Mouse (Mus musculus) cerebellum, adult 9-11 months (tissue): ENCODE data around the gene Serpina6.
A peak's percentile ranks its signal among the peaks of the same experiment; 100 is the strongest.

ENCODE experiments used
- DNase-seq: peaks from one replicate; pipeline ENCODE4 v3.0.0; 2022

The Serpina6 gene

DNA sequence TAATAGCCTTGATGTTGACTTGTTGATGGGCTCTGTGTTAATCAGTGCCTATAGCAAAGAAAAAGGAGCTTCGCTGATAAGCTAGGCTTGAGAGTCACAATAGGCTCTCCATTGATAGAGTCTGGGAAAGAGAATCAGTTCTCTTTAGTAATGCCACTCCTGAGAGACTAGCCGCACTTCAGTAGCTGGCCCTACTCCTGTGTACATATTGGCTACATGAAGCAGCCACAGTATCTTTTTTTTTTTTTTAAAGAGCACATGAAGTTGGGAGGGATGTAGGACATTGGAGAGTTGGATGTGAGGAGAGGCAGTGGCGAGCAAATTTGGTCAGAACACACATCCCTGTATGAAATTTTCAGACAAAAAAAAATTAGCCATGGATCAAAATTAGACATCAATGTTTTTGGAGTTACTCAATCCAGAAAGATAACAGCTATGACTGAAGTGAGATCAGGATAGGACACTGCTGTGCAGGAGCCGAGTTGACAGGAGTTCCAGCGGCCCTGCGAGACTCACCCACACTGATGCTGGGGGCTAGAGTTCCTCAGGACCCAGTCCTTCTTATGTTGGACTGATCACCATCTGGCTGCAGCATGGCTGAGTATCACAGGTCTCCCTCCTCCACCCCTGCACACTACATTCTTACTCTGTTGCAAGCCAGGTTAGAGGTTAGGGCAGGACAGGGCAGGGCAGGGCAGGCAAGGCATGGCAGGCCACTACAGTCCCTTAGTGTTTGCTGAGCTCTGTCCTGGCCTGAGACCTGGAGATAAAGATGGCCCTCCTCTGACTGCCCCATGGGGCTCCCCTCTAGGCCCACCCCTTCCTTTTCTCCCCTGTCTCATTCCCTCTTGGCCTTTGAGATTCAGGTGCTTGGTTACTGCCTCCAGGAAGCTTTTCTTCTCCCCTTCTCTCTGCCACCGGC is 1.6 kb downstream of the Serpina6 start:
- DNase-seq, result no peak

DNA sequence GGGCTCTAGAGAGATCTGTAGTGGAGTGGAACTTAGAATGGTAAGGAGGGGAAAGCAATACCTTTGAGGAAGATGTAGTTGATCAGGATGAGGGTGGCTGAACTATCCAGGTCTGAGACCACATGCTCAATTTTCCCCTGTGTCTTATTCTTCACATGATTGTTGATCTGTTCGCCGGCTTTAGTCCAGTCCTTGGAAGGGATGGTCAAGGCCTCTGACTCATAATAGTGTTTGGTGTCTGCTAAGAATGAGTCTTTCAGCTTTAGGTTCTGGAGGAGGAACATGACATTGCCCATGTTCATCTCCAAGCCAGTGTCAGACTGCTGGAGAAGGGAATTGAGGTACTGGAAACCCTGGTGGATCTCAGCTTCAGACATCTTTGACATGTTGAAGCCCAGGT is 3.2 kb downstream of the Serpina6 start:
- no peak for DNase-seq

DNA sequence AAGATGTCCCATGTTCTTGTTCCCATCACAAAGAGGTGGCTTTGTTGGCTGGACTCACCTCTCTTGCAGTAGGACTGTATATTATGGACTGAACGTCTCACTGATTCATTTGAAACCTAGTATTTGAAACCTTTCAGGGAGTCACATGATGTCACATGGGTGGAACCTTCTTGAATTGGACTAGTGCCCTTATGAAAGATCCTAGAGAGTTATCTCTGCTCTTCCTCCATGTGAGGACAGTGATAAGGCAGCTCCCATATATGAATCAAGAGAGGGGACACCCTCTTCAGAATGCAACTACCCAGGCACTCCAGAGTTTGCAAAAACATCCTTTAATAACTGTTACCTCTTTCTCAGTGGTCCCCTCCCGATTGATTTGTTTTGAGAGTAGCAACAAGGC is 10.7 kb downstream of the Serpina6 start:
- DNase-seq, result no peak

DNA sequence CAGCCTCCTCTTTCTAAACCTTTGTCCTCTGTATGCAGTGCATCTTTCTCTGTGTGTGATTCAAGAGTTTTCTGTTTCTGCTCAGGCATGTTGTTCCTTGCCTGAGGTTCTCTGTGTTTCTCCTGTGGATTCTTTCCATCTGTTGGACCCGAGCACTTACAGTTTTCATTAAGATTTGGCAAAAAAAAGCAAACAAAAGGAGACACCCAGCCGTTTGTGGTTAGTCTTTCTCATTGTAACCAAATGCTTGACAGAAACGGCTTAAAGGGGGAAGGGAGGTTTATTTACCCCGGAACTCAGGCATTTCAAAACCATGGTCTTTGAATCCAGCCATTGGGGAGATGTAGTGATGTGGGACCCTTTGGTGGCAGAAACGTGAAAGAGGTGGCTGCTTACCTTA is 12.4 kb downstream of the Serpina6 start:
- no peak for DNase-seq

DNA sequence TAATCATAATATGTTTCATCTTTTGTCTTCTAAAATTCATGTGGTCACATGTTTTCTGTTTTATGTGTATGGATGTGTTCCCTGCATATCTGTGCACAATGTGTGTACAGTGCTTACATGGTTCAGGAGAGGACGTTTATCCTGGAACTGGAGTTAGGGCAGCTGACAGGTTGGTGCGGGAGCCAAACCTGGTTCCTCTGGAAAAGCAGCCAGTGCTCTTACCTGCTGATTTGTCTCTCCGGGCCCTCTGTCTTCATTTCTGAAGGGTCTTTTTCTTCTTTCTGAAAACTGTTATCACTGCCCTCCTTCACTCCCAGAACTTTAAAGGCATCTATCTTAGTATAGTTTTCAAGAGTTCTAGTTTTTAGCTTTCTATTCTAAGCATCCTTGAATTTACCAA is 13.2 kb downstream of the Serpina6 start:
- no peak for DNase-seq

DNA sequence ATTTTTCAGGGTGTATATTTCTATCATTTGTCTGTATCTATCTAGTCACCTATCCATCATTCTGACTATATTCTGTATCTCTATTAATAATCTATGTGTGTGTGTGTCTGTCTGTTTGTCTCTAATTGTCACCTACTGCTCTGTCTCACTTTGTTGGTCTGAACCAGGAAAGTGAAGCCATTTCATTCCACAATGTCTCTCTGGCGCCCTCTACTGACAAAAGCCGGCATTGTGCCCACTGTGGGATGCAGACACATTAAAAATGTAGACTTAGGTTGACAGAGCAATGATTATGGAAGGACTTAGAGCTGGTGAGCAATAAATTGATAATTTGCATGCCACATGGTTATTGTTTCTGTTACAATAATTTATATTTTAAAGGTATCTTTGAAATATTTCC is 13.7 kb downstream of the Serpina6 start:
- peak; percentile 24 for DNase-seq

DNA sequence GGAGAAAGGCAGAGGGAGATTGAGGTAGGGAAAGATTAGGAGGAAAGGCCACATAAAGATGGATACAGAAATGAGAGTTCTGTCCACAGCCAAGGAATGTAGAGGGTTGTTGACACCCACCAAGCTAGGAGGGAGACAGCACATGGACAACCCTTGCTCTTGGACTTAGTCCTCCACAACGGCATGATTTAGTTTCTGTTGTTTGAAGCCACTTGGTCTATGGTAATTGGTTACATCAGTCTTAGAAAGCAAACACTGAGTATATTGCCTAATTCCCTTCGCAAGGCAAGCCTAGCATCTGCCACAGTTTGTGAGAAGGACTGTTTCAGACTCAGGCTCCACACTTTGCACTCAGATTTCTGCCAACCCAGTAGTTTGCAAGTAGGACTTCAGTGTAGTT is 21.2 kb downstream of the Serpina6 start:
- no peak for DNase-seq

DNA sequence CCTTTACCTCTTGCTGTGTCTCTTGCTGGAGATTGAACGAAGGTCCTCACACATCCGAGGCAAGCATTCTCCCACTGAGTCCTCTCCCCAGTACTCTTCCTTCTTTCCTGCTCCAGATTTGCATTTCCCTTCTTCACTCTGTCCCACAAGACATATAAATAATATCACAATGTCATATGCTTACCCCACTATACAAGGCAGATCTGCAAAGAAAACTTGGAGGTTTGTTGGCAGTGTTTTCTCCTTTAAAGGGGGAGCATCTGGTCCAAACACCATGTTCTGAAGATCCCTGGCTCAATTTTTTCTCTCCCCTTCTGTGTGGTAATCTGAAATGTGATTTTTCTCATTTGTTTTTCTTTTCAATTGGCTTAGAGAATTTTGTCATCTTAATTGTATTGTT is 22.6 kb downstream of the Serpina6 start:
- DNase-seq, result no peak

DNA sequence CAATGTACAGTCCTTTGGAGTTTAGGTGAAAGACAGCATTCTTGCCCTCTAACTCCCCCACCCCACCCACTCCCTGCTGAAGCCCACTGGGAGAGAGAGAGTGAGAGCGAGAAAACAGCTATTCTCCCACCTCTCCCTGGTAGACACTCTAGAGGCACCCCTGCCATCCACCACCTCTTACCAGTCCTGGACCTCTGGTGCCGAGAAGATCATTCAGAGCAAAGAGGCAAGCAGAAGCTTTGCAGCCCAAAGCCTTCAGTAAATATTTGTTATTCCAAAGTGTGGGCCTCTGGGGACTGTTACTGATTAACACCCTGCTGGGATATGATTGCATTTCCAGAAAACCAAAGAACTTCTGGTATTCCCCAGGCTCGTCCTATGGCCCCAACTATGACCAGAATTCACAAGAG is 25.8 kb downstream of the Serpina6 start, which contains the start of gene Serpina10:
Gene Serpina10 (minus strand): TSS at position 242 of the 410 bp plus-strand sequence.
- DNase-seq, result no peak

DNA sequence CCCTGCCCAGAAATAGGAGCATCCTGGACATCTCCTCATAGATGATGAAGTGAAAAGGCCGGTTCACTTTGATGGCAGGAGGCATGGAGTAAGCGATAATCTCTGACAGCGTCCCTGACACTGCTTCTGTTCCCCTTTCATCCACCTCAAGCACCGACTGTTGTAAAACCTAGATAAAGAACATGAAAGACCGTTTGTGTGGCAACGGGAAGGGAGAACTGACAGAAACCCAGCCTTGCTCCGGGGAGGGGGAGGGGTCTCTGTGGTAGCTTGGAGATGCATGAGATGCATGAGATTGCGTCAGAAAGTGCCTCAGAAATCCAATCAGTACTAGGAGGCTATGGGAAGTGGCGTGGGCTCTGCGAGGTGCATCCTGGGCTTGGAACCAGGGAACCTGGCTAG is 40.2 kb downstream of the Serpina6 start:
- DNase-seq, result no peak

DNA sequence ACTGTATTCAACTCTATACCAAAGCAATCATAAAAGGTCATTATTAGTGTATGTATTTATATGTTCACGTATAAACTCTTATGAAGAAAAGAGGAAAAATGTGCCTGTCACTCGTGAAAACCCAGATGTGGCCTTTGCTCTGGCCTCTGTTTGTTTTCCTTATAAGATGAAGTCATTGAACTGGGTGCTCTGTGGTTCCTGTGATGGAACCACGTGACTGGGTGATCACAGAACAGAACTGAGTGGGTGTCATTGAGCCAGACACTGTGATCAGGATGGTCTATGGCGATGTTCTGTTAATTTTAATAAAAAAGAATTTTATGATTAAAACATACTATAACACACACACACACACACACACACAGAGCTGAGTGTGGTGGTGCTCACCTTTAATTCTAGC is 41.3 kb downstream of the Serpina6 start:
- no peak for DNase-seq

DNA sequence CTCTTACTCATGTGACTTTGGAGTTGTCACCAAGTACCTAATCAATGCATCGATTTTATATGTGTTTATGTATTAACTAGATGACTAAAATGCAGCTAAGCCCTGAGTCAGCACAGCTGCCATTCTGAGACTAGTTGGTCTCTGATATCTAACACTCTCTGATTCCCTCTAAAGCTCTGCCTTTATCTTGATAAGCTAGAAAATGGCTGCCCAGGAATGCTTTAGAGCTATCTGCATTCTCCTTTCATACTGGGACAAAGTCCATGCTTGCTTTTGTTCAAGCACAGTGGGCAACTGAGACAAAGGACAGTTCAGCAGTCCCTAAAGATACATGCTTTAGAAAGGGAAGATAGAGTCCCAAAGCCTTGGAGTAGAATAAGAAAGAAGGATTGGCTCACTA is 41.9 kb downstream of the Serpina6 start:
- no peak for DNase-seq

DNA sequence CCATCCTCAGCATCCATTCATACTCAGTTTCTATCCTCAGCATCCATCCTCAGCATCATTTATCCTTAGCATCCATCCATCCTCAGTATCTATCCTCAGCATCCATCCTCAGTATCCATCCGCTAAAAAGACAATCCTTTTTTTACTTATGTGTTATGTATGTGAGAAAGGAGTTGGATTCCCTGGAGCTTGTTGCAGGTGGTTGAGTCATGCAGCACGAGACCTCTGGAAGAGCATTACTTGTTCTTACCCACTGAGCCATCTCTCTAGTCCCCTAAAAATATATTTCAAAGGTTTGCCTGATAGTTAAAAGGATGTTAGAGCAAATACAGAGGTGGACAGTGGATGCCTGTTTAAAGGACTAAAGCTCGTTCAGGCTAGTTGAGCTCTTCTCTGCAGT is 55.2 kb downstream of the Serpina6 start:
- DNase-seq, result no peak

DNA sequence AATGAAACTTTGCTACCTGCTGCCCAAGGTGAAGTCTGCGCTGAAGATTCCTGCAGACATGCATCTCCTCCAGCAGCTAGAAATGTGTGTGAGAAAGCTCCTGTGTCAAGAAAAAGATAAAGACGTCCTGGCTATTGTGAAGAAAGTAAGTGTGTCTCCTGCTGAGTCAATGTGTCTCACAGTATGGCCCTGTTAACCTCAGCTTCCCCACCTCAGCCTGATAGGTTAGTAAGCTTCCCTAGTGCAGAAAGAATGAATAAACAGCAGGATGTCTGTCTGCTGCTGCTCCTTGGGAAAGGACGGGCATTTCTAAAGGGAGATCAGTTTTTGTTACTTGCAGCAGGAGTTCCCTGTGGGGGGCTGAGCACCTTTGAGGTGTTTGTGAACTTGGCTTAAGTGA is 56.6 kb downstream of the Serpina6 start:
- DNase-seq, result no peak

DNA sequence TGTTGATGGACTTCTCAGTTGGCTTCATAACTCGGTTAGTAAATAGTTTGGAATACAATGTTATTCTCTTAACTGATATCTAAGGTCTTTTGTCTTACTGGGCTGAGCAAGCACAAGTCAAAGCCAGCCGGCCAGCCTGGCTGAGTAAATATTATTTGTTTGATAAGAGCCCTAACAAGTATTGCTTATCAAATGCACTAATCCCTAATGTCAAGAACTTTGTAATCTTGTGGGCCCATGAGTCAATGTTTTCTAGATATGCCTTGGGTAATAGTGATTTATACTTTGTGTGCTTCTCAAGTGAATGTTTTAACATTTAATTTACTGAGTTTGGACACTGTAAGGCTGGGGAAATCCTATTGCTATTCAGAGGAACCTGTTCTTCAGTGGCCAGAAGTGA is 58.6 kb downstream of the Serpina6 start:
- no peak for DNase-seq
